In genomic region chr14:51090921-51091900, GRCm38 (mm10) we compare ENCODE assay signal across 8 mouse cellular contexts. TPM values are rescaled to one million over a fixed set of nuclear protein-coding genes. Genes with fewer than 3 reads are reported as not detected.
A peak's percentile ranks its signal among the peaks of the same experiment; 100 is the strongest.
DNase-seq lines count a peak whose midpoint lies in the region; ATAC-seq and TF ChIP-seq lines count a peak whose summit lies in the region.

Gene Rnase4, plus strand, starts transcription at chr14:51091077.
Gene Ang, plus strand, starts transcription at chr14:51091150.

- TF ChIP-seq POLR2A in lung, adult 2 months (IDR thresholded peaks at IDR 0.05; ENCODE audit: borderline replicate concordance, extremely low read depth, low read depth, low read length) = peak; percentile 42; the same call in 1 of the 2 replicates

- peak within 1 kb of the TSS; percentile 71 for H3K4me3 ChIP-seq in kidney, embryonic 14.5 days (ENCODE audit: low read length)
- H3K4me3 ChIP-seq in lung, adult 2 months (replicated peaks; ENCODE audit: extremely low read depth, low read depth, low read length) = peak within 1 kb of the TSS; percentile 93
- H3K4me3 ChIP-seq in neural tube, embryonic 15.5 days (replicated peaks) = peak within 1 kb of the TSS; percentile 79

- peak within 1 kb of the TSS; percentile 66 for H3K9ac ChIP-seq in kidney, embryonic 14.5 days (ENCODE audit: low read depth, low read length)
- H3K9ac ChIP-seq in neural tube, embryonic 15.5 days (replicated peaks) = peak within 1 kb of the TSS; percentile 67

- H3K4me1 ChIP-seq in kidney, embryonic 14.5 days (ENCODE audit: control insufficient read depth, insufficient read depth, low read length) = peaks cover 7% of the 10 kb centered on the region; the same call in 1 of the 2 replicates
- H3K4me1 ChIP-seq in lung, adult 2 months (ENCODE audit: control insufficient read depth, insufficient read depth, low read length) = peaks cover 13% of the 10 kb centered on the region
- peaks cover 18% of the 10 kb centered on the region; the same call in 1 of the 2 replicates for H3K4me1 ChIP-seq in neural tube, embryonic 15.5 days

- ATAC-seq in kidney, embryonic 14.5 days (ENCODE audit: low FRiP score, low TSS enrichment) = peak; percentile 35; the same call in 1 of the 2 replicates
- ATAC-seq in neural tube, embryonic 15.5 days (ENCODE audit: low FRiP score) = peak; percentile 42; the same call in 1 of the 2 replicates
- no peak for ATAC-seq in inflammation-experienced regulatory T-cells, adult 6 months

- 8% methylated on average over 33 of the region's 33 CpGs for WGBS in kidney, embryonic 14.5 days
- 5% methylated on average over 33 of the region's 33 CpGs for WGBS in lung, adult 2 months
- WGBS in neural tube, embryonic 15.5 days = 9% methylated on average over 33 of the region's 33 CpGs

- H3K27ac ChIP-seq in kidney, embryonic 14.5 days (ENCODE audit: low read depth, low read length) = peak within 1 kb of the TSS; percentile 84
- H3K27ac ChIP-seq in neural tube, embryonic 15.5 days (replicated peaks) = peak within 1 kb of the TSS; percentile 82

- no peaks in the 10 kb centered on the region for H3K27me3 ChIP-seq in kidney, embryonic 14.5 days (ENCODE audit: control insufficient read depth, insufficient read depth, low read length)
- no peaks in the 10 kb centered on the region for H3K27me3 ChIP-seq in neural tube, embryonic 15.5 days (replicated peaks)

- TF ChIP-seq CTCF in lung, adult 2 months (IDR thresholded peaks at IDR 0.05; ENCODE audit: insufficient read depth, low read length) = no peak

- no peaks in the 10 kb centered on the region for H3K9me3 ChIP-seq in kidney, embryonic 14.5 days (ENCODE audit: control insufficient read depth, low read length)
- no peaks in the 10 kb centered on the region for H3K9me3 ChIP-seq in neural tube, embryonic 15.5 days (replicated peaks)

- H3K36me3 ChIP-seq in kidney, embryonic 14.5 days (ENCODE audit: control insufficient read depth, insufficient read depth, low read length) = no peaks in the 10 kb centered on the region
- no peaks in the 10 kb centered on the region for H3K36me3 ChIP-seq in neural tube, embryonic 15.5 days

- peak; percentile 24 to 38 for DNase-seq in B cell, adult 2 months
- peak; percentile 25 for DNase-seq in T-cell, adult 2 months (ENCODE audit: low spot score)
- DNase-seq in embryo, embryonic 11.5 days (ENCODE audit: low read depth, low spot score) = peak; percentile 36
- peak; percentile 78 for DNase-seq in heart, adult 8-10 months (ENCODE audit: low spot score)
- DNase-seq in lung, adult 2 months = peak; percentile 71

- peak within 1 kb of the TSS; percentile 72 for H3K4me2 ChIP-seq in kidney, embryonic 14.5 days (replicated peaks; ENCODE audit: low read depth, low read length)
- peak within 1 kb of the TSS; percentile 85 for H3K4me2 ChIP-seq in neural tube, embryonic 15.5 days

RNA-seq across cellular contexts. Expression of gene Rnase4, which starts in this region (rescaled TPM):
- total RNA-seq in heart, adult 8-10 months (2022) = 10 to 100 TPM; 38.7 to 52.9 (median 46.5) TPM
- polyA plus RNA-seq in kidney, embryonic 14.5 days (2014; fragmentation: Nextera tagmentation; extraction: Ambion mirVana) = 38.9 and 41.8 TPM in 2 replicates
- polyA plus RNA-seq in lung, adult 2 months (2012; rRNA removed) = 581 and 650 TPM in 2 replicates
- 18.6 and 30.0 TPM in 2 replicates for polyA plus RNA-seq in neural tube, embryonic 15.5 days (2015; fragmentation: Nextera tagmentation; extraction: Ambion mirVana)
- 10 to 100 TPM; 10.3 to 27.1 (median 16.7) TPM for polyA plus RNA-seq in inflammation-experienced regulatory T-cells, adult 6 months (2017; shearing (Covaris generic))

RNA-seq across cellular contexts. Expression of gene Ang, which starts in this region (rescaled TPM):
- total RNA-seq in heart, adult 8-10 months (2022) = 1 to 10 TPM; 3.6 to 9.2 (median 4.9) TPM
- 6.3 and 9.5 TPM in 2 replicates for polyA plus RNA-seq in kidney, embryonic 14.5 days (2014; fragmentation: Nextera tagmentation; extraction: Ambion mirVana)
- 61.7 and 72.5 TPM in 2 replicates for polyA plus RNA-seq in lung, adult 2 months (2012; rRNA removed)
- polyA plus RNA-seq in neural tube, embryonic 15.5 days (2015; fragmentation: Nextera tagmentation; extraction: Ambion mirVana) = 4.4 and 8.0 TPM in 2 replicates
- 1 to 10 TPM; 3.2 to 8.4 (median 3.8) TPM for polyA plus RNA-seq in inflammation-experienced regulatory T-cells, adult 6 months (2017; shearing (Covaris generic))

Comparison
In these comparisons a context has a peak if more than half of its experiments do, and no peak if none do; other contexts are left out.
1. RNA of gene Rnase4 (polyA plus RNA-seq): 581 to 650 TPM in lung, adult 2 months; 38.9 to 41.8 TPM in kidney, embryonic 14.5 days, 18.6 to 30.0 TPM in neural tube, embryonic 15.5 days and 10.3 to 27.1 TPM in inflammation-experienced regulatory T-cells, adult 6 months; every median in the first group is over 10 times any median in the second.
2. DNase-seq: peak in every context shown above with its lines; median percentile 78 in heart, adult 8-10 months; 71 in lung, adult 2 months; 36 in embryo, embryonic 11.5 days; 31 in B cell, adult 2 months; 25 in T-cell, adult 2 months.
3. Peak in every context shown above with its lines, with median percentiles within 50 percentile points of each other: H3K4me3 ChIP-seq.